ENCODE assay signal across 16 mouse cellular contexts in the genomic region with DNA sequence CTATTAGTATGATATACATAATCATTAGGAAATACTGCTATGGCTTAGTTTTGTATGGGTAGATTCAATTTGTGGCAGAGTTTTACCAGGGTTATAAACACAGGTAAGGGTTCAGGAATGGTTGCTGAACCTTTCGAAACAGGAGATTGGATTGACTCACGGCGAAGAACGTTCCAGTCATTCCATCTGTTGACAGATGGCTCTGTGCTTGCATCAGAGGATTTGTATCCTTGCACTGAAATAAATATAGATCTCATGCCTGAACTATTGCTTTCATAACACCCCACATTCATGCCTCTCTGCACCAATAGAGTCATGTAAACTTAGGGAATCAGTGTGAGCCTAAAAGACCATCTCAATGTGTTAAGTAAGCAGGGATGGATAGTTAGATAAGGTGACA. TPM values are rescaled to one million over a fixed set of nuclear protein-coding genes. Genes with fewer than 3 reads are reported as not detected.
DNase-seq lines count a peak whose midpoint lies in the region; ATAC-seq lines count a peak whose summit lies in the region.
"Had no signal": no experiment of that assay in that cellular context is flagged by ENCODE, and none has a peak within 500 bp of the region (broad histone marks: within the 10 kb centered on the region; RNA-seq: fewer than 3 reads in every experiment).

No protein-coding gene starts in this region.

- no peak overlapping the region for H3K27ac ChIP-seq in intestine, embryonic 15.5 days
- H3K27ac ChIP-seq: embryonic facial prominence, embryonic 10.5 days; forebrain, embryonic 13.5 days; gastrocnemius, adult 2 months; heart, embryonic 13.5 days; hindbrain, embryonic 15.5 days had no signal

- no peaks in the 10 kb centered on the region for H3K36me3 ChIP-seq in intestine, embryonic 15.5 days
- H3K36me3 ChIP-seq: embryonic facial prominence, embryonic 10.5 days; heart, embryonic 13.5 days; hindbrain, embryonic 15.5 days had no signal

- no peak overlapping the region for H3K9ac ChIP-seq in intestine, embryonic 15.5 days
- H3K9ac ChIP-seq: forebrain, embryonic 13.5 days; heart, embryonic 13.5 days; hindbrain, embryonic 15.5 days had no signal

- no peaks in the 10 kb centered on the region for H3K9me3 ChIP-seq in intestine, embryonic 15.5 days
- H3K9me3 ChIP-seq: embryonic facial prominence, embryonic 10.5 days; forebrain, embryonic 13.5 days; heart, embryonic 13.5 days; hindbrain, embryonic 15.5 days had no signal

- no peaks in the 10 kb centered on the region for H3K27me3 ChIP-seq in intestine, embryonic 15.5 days (replicated peaks)
- H3K27me3 ChIP-seq: forebrain, embryonic 13.5 days; heart, embryonic 13.5 days; hindbrain, embryonic 15.5 days had no signal

- H3K4me1 ChIP-seq in intestine, embryonic 15.5 days (replicated peaks): no peaks in the 10 kb centered on the region
- H3K4me1 ChIP-seq: forebrain, embryonic 13.5 days; heart, embryonic 13.5 days; hindbrain, embryonic 15.5 days had no signal

- DNase-seq in layer of hippocampus, adult 11-12 months (ENCODE audit: low spot score): peak; percentile 20
- DNase-seq in layer of hippocampus, adult 9-10 months (ENCODE audit: low spot score): no peak
- DNase-seq in cerebellum, adult 18-20 months: peak; percentile 42 to 56
- DNase-seq in cerebellum, adult 8-10 months: peak; percentile 24
- no peak for DNase-seq in kidney, adult 18-20 months
- DNase-seq: adrenal gland, adult 2 months; adrenal gland, postnatal 25 days; gastrocnemius, adult 2 months; gastrocnemius, postnatal 25 days; heart, postnatal 36 days had no signal

- 94% methylated on average over 4 of the region's 4 CpGs for WGBS in intestine, embryonic 15.5 days

- H3K4me2 ChIP-seq in intestine, embryonic 15.5 days (replicated peaks): no peak overlapping the region
- H3K4me2 ChIP-seq: forebrain, embryonic 13.5 days; heart, embryonic 13.5 days; hindbrain, embryonic 15.5 days had no signal

- ATAC-seq in intestine, embryonic 15.5 days: no peak
- ATAC-seq: forebrain, embryonic 13.5 days; intestine, postnatal 0 days had no signal

- no peak overlapping the region for H3K4me3 ChIP-seq in intestine, embryonic 15.5 days (replicated peaks)
- H3K4me3 ChIP-seq: embryonic facial prominence, embryonic 10.5 days; forebrain, embryonic 13.5 days; gastrocnemius, adult 2 months; heart, embryonic 13.5 days; hindbrain, embryonic 15.5 days had no signal

RNA-seq across cellular contexts. Expression of gene Emcn, which starts 4.9 kb away (rescaled TPM):
- polyA plus RNA-seq in intestine, embryonic 15.5 days (2015; fragmentation: Nextera tagmentation; extraction: Ambion mirVana): 21.9 and 24.4 TPM in 2 replicates

Comparison
In these comparisons a context has a peak if more than half of its experiments do, and no peak if none do; other contexts are left out.
1. DNase-seq: peak in layer of hippocampus, adult 11-12 months (single experiment), cerebellum, adult 18-20 months (2 of 2) and cerebellum, adult 8-10 months (single experiment); none in layer of hippocampus, adult 9-10 months (single experiment) and kidney, adult 18-20 months (single experiment).